Mouse (Mus musculus) cortical plate, adult 2 months (tissue): ENCODE data around the gene Ier2.

Source experiments
- CTCF ChIP-seq: fragments of 200-500 bp; IDR thresholded peaks from 2 replicates; pipeline ENCODE4 v1.5.1; 2011; ENCODE audit warnings: mild to moderate bottlenecking, control low read depth, low read length; ENCODE audit not compliant: insufficient read depth; ENCODE audit errors: extremely low read depth
- POLR2A ChIP-seq: fragments of 200-500 bp; IDR thresholded peaks from 2 replicates; pipeline ENCODE4 v1.6.1; 2011; ENCODE audit warnings: mild to moderate bottlenecking, low read length, control low read depth; ENCODE audit not compliant: insufficient read depth; ENCODE audit errors: extremely low read depth

DNA sequence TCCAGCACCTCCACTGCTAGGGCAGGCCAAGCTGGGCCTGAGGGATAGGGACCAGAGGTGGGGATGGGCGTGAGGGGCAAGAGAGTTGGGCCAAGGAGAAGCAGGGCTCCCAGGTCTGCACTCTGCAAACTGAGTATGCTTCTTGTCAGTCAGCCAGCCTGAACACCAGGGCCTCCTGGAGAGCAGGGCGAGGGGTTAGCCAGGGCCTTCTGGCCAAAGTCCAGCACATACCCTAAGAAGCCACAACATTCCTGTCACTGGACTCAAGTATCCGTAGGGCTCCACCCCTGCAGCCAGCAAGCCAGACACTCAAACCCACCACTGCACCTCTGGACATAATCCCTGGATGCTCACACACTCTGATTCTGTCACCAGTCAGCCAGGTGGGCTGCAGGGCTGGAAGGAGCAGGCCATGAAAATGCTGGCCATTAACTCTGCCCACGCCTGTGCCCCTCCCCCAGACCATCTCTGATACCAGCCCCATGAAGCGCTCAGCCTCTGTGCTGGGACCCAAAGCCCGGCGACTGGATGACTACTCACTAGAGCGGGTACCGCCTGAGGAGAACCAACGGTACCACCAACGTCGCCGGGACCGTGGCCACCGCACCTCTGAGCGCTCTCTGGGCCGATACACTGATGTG lies 26.5 kb downstream of the Ier2 start:
- TF ChIP-seq CTCF (no peak), POLR2A (no peak)
